Mouse (Mus musculus) neural tube, embryonic 13.5 days (tissue): ENCODE results near the gene Gtpbp8. TPM values are rescaled to one million over a fixed set of nuclear protein-coding genes. Genes with fewer than 3 reads are reported as not detected.

Experiments
- ATAC-seq: fragments of 200-750 bp; cut with Nextera tagmentation; 2 replicates; pipeline ENCODE4 v1.8.0; 2017; ENCODE audit warnings: low read depth, mild to moderate bottlenecking, moderate TSS enrichment, moderate library complexity
- H3K27ac ChIP-seq: fragments of 300-500 bp; sonication (generic); replicated peaks from 2 replicates; pipeline ENCODE4 v1.5.1; 2015; ENCODE audit warnings: moderate library complexity, mild to moderate bottlenecking, inconsistent platforms
- H3K27me3 ChIP-seq: fragments of 300-500 bp; sonication (generic); 2 replicates; pipeline ENCODE4 v1.6.1; 2015; ENCODE audit warnings: mild to moderate bottlenecking, inconsistent platforms
- H3K36me3 ChIP-seq: fragments of 300-500 bp; sonication (generic); 2 replicates; pipeline ENCODE4 v1.6.1; 2015; ENCODE audit warnings: mild to moderate bottlenecking, inconsistent platforms
- H3K4me1 ChIP-seq: fragments of 300-500 bp; sonication (generic); replicated peaks from 2 replicates; pipeline ENCODE4 v1.6.1; 2015; ENCODE audit warnings: inconsistent platforms
- H3K4me2 ChIP-seq: fragments of 300-500 bp; sonication (generic); 2 replicates; pipeline ENCODE4 v1.6.1; 2015; ENCODE audit warnings: inconsistent platforms, mild to moderate bottlenecking, moderate library complexity
- H3K4me3 ChIP-seq: fragments of 300-500 bp; sonication (generic); 2 replicates; pipeline ENCODE4 v1.5.1; 2015; ENCODE audit warnings: mild to moderate bottlenecking, inconsistent platforms
- H3K9ac ChIP-seq: fragments of 300-500 bp; sonication (generic); 2 replicates; pipeline ENCODE4 v1.6.1; 2015; ENCODE audit warnings: moderate library complexity, mild to moderate bottlenecking, inconsistent platforms
- H3K9me3 ChIP-seq: fragments of 300-500 bp; sonication (generic); 2 replicates; pipeline ENCODE4 v1.6.1; 2016; ENCODE audit warnings: inconsistent platforms
- WGBS: fragments of 180-500 bp; shearing (Covaris S2); methylation state at CpG from one replicate; pipeline ENCODE4 v1.1.7; 2015; 5-methylcytosine and 5-hydroxymethylcytosine counted together
- polyA plus RNA-seq: library from polyadenylated mRNA; unstranded; fragments of >200 nt; fragmentation: Nextera tagmentation; extraction: Ambion mirVana; gene quantifications from 2 replicates; pipeline ENCODE4 v1.2.1, GENCODE M21; 2015

The Gtpbp8 gene
- polyA plus RNA-seq, 1 experiment from 2014 or later, result 36.9 TPM

GRCm38 (mm10) chr16:44695859-44696620, 50.1 kb downstream of the Gtpbp8 start:
- 0 out of 2 replicates have a peak overlapping the region, but pooled peaks have one; percentile 13 for H3K27ac ChIP-seq
- no peak overlapping the region for H3K4me3 ChIP-seq
- H3K4me1 ChIP-seq, result peaks cover 20% of the 10 kb centered on the region
- H3K27me3 ChIP-seq, result no peaks in the 10 kb centered on the region
- ATAC-seq, result no peak
- H3K9ac ChIP-seq, result no peak overlapping the region
- H3K36me3 ChIP-seq, result no peaks in the 10 kb centered on the region
- no peaks in the 10 kb centered on the region for H3K9me3 ChIP-seq
- H3K4me2 ChIP-seq, result no peak overlapping the region
- 54% methylated on average over 12 of the region's 12 CpGs for WGBS

GRCm38 (mm10) chr16:44695214-44695858, 50.8 kb downstream of the Gtpbp8 start:
- Histone ChIP-seq H3K9me3 (no peaks in the 10 kb centered on the region), H3K9ac (no peak overlapping the region), H3K27ac (no peak overlapping the region), H3K4me3 (no peak overlapping the region), H3K36me3 (no peaks in the 10 kb centered on the region), H3K27me3 (no peaks in the 10 kb centered on the region), H3K4me2 (no peak overlapping the region), H3K4me1 (peaks cover 20% of the 10 kb centered on the region)
- no peak for ATAC-seq
- WGBS, result 74% methylated on average over 8 of the region's 8 CpGs

- no peak for ATAC-seq
- no peak overlapping the region for H3K27ac ChIP-seq
- no peaks in the 10 kb centered on the region for H3K36me3 ChIP-seq
- no peak overlapping the region for H3K9ac ChIP-seq
- no peak overlapping the region for H3K4me3 ChIP-seq
- H3K4me2 ChIP-seq, result no peak overlapping the region
- H3K4me1 ChIP-seq, result peaks cover 22% of the 10 kb centered on the region
- no peaks in the 10 kb centered on the region for H3K27me3 ChIP-seq
- no peaks in the 10 kb centered on the region for H3K9me3 ChIP-seq
- WGBS, result 66% methylated on average over 6 of the region's 6 CpGs
Measured at GRCm38 (mm10) chr16:44693695-44694094, 52.5 kb downstream of the Gtpbp8 start.

GRCm38 (mm10) chr16:44692541-44692940, 53.6 kb downstream of the Gtpbp8 start:
- H3K27ac ChIP-seq, result no peak overlapping the region
- H3K9ac ChIP-seq, result no peak overlapping the region
- no peak overlapping the region for H3K4me2 ChIP-seq
- H3K4me1 ChIP-seq, result peaks cover 34% of the 10 kb centered on the region
- no peak for ATAC-seq
- no peaks in the 10 kb centered on the region for H3K9me3 ChIP-seq
- no peak overlapping the region for H3K4me3 ChIP-seq
- WGBS, result 95% methylated on average over 1 of the region's 1 CpGs
- H3K36me3 ChIP-seq, result no peaks in the 10 kb centered on the region
- no peaks in the 10 kb centered on the region for H3K27me3 ChIP-seq

GRCm38 (mm10) chr16:44691561-44692141, 54.5 kb downstream of the Gtpbp8 start:
- Histone ChIP-seq H3K27ac (peak overlapping the region; percentile 43; the same call in 1 of the 2 replicates), H3K4me3 (no peak overlapping the region), H3K4me2 (peak overlapping the region; percentile 27), H3K9ac (no peak overlapping the region), H3K36me3 (no peaks in the 10 kb centered on the region), H3K27me3 (no peaks in the 10 kb centered on the region), H3K9me3 (no peaks in the 10 kb centered on the region), H3K4me1 (peaks cover 43% of the 10 kb centered on the region)
- ATAC-seq, result no peak
- WGBS, result 59% methylated on average over 17 of the region's 17 CpGs

GRCm38 (mm10) chr16:44691066-44691465, 55.1 kb downstream of the Gtpbp8 start:
- no peak for ATAC-seq

GRCm38 (mm10) chr16:44690501-44690900, 55.7 kb downstream of the Gtpbp8 start:
- WGBS, result 82% methylated on average over 2 of the region's 2 CpGs
- no peak for ATAC-seq

More at GRCm38 (mm10) chr16:44691066-44691465, 55.1 kb downstream of the Gtpbp8 start:
- no peaks in the 10 kb centered on the region for H3K9me3 ChIP-seq
- WGBS, result 83% methylated on average over 2 of the region's 2 CpGs
- H3K4me1 ChIP-seq, result peaks cover 40% of the 10 kb centered on the region
- no peak overlapping the region for H3K4me2 ChIP-seq
- no peaks in the 10 kb centered on the region for H3K36me3 ChIP-seq
- H3K27me3 ChIP-seq, result no peaks in the 10 kb centered on the region
- H3K4me3 ChIP-seq, result no peak overlapping the region
- H3K27ac ChIP-seq, result peak overlapping the region; percentile 43; the same call in 1 of the 2 replicates
- H3K9ac ChIP-seq, result no peak overlapping the region

GRCm38 (mm10) chr16:44688507-44688906, 57.7 kb downstream of the Gtpbp8 start:
- ATAC-seq, result no peak
- no peak overlapping the region for H3K4me3 ChIP-seq
- peaks cover 51% of the 10 kb centered on the region for H3K4me1 ChIP-seq
- H3K9me3 ChIP-seq, result no peaks in the 10 kb centered on the region
- H3K4me2 ChIP-seq, result peak overlapping the region; percentile 49
- no peaks in the 10 kb centered on the region for H3K27me3 ChIP-seq
- H3K27ac ChIP-seq, result peak overlapping the region; percentile 82
- WGBS, result 4% methylated on average over 4 of the region's 4 CpGs
- H3K36me3 ChIP-seq, result no peaks in the 10 kb centered on the region
- H3K9ac ChIP-seq, result no peak overlapping the region

More at GRCm38 (mm10) chr16:44690501-44690900, 55.7 kb downstream of the Gtpbp8 start:
- Histone ChIP-seq H3K36me3 (no peaks in the 10 kb centered on the region), H3K27me3 (no peaks in the 10 kb centered on the region), H3K9ac (no peak overlapping the region), H3K4me2 (no peak overlapping the region), H3K4me3 (no peak overlapping the region), H3K27ac (no peak overlapping the region), H3K9me3 (no peaks in the 10 kb centered on the region), H3K4me1 (peaks cover 36% of the 10 kb centered on the region)

- peaks cover 51% of the 10 kb centered on the region for H3K4me1 ChIP-seq
- under 1% methylated on average over 18 of the region's 18 CpGs for WGBS
- peak overlapping the region; percentile 58 for H3K9ac ChIP-seq
Measured at GRCm38 (mm10) chr16:44687719-44688420, 58.3 kb downstream of the Gtpbp8 start.

GRCm38 (mm10) chr16:44686991-44687718, 59.0 kb downstream of the Gtpbp8 start:
- Histone ChIP-seq H3K9ac (peak overlapping the region; percentile 58), H3K27ac (peak overlapping the region; percentile 82), H3K4me2 (peak overlapping the region; percentile 49), H3K36me3 (no peaks in the 10 kb centered on the region), H3K27me3 (no peaks in the 10 kb centered on the region), H3K9me3 (peaks cover 7% of the 10 kb centered on the region; the same call in 1 of the 2 replicates), H3K4me3 (peak overlapping the region; percentile 14), H3K4me1 (peaks cover 51% of the 10 kb centered on the region)
- peak; percentile 87 for ATAC-seq
- 22% methylated on average over 20 of the region's 20 CpGs for WGBS

More at GRCm38 (mm10) chr16:44687719-44688420, 58.3 kb downstream of the Gtpbp8 start:
- peak; percentile 46 for ATAC-seq
- H3K27me3 ChIP-seq, result no peaks in the 10 kb centered on the region
- no peaks in the 10 kb centered on the region for H3K9me3 ChIP-seq
- no peaks in the 10 kb centered on the region for H3K36me3 ChIP-seq
- H3K4me2 ChIP-seq, result peak overlapping the region; percentile 49
- peak overlapping the region; percentile 14 for H3K4me3 ChIP-seq
- peak overlapping the region; percentile 82 for H3K27ac ChIP-seq
